8 mouse cellular contexts compared by ENCODE assay signal in the genomic region with DNA sequence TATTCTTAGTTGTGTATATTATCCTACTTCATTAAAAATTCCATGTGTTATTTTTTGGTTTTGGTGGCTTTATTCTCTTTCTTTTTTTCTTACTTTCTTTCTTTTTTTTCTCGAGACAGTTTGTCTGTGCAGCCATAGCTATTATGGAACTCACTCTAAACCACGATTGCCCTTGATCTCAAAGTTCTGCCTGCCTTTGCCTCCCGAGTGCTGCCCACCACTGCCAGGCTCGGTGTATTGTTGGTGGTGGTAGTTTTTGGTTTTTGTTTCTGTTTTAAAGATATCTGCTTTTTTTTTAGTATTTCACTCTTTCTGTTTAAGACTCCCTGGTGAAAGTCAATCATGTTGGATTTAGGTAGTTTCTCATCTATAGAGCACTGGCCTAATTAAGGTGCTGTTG. TPM values are rescaled to one million over a fixed set of nuclear protein-coding genes. Genes with fewer than 3 reads are reported as not detected.
DNase-seq lines count a peak whose midpoint lies in the region; ATAC-seq and TF ChIP-seq lines count a peak whose summit lies in the region.
"Had no signal": no experiment of that assay in that cellular context is flagged by ENCODE, and none has a peak within 500 bp of the region (broad histone marks: within the 10 kb centered on the region; RNA-seq: fewer than 3 reads in every experiment).

No protein-coding gene starts in this region.

- H3K9ac ChIP-seq in forebrain, embryonic 14.5 days (ENCODE audit: low read length): no peak overlapping the region
- H3K9ac ChIP-seq in liver, embryonic 12.5 days: peak overlapping the region; percentile 88

- no peak for ATAC-seq in forebrain, embryonic 14.5 days
- ATAC-seq in liver, embryonic 12.5 days: no peak

- 5% methylated on average over 4 of the region's 4 CpGs for WGBS in thymus, adult 2 months
- 81% methylated on average over 4 of the region's 4 CpGs for WGBS in forebrain, embryonic 14.5 days
- 45% methylated on average over 4 of the region's 4 CpGs for WGBS in liver, embryonic 12.5 days (ENCODE audit: insufficient replicate concordance)

- H3K9me3 ChIP-seq in forebrain, embryonic 14.5 days (replicated peaks; ENCODE audit: control insufficient read depth, low read length): no peaks in the 10 kb centered on the region
- H3K9me3 ChIP-seq in liver, embryonic 12.5 days (replicated peaks): no peaks in the 10 kb centered on the region

- no peaks in the 10 kb centered on the region for H3K27me3 ChIP-seq in thymus, adult 2 months (ENCODE audit: control insufficient read depth, insufficient read depth, low read length)
- 0 out of 2 replicates have a peak, but pooled peaks cover 3% of the 10 kb centered on the region for H3K27me3 ChIP-seq in forebrain, embryonic 14.5 days (replicated peaks; ENCODE audit: control insufficient read depth, insufficient read depth, low read length)
- peaks cover 16% of the 10 kb centered on the region for H3K27me3 ChIP-seq in liver, embryonic 12.5 days (replicated peaks)

- H3K4me1 ChIP-seq in thymus, adult 2 months (replicated peaks; ENCODE audit: control insufficient read depth, insufficient read depth, low read length): peaks cover 2% of the 10 kb centered on the region
- H3K4me1 ChIP-seq in forebrain, embryonic 14.5 days (ENCODE audit: control insufficient read depth, insufficient read depth, low read length): peaks cover 4% of the 10 kb centered on the region; the same call in 1 of the 2 replicates
- peaks cover 10% of the 10 kb centered on the region for H3K4me1 ChIP-seq in liver, embryonic 12.5 days

- H3K4me3 ChIP-seq in thymus, adult 2 months (ENCODE audit: control insufficient read depth, insufficient read depth, low read length): no peak overlapping the region
- H3K4me3 ChIP-seq in forebrain, embryonic 14.5 days (ENCODE audit: low read depth, low read length): peak overlapping the region; percentile 75; the same call in 1 of the 2 replicates
- H3K4me3 ChIP-seq in liver, embryonic 12.5 days: peak overlapping the region; percentile 94

- peak overlapping the region; percentile 74 for H3K4me2 ChIP-seq in forebrain, embryonic 14.5 days (ENCODE audit: low read length)
- peak overlapping the region; percentile 84 for H3K4me2 ChIP-seq in liver, embryonic 12.5 days

- no peak for TF ChIP-seq CTCF in thymus, adult 2 months (IDR thresholded peaks at IDR 0.05; ENCODE audit: borderline replicate concordance, control insufficient read depth, extremely low read depth, insufficient read depth, low read length, poor library complexity)

- H3K27ac ChIP-seq in thymus, adult 2 months (ENCODE audit: control insufficient read depth, insufficient read depth, low read length): no peak overlapping the region
- no peak overlapping the region for H3K27ac ChIP-seq in forebrain, embryonic 14.5 days (ENCODE audit: low read depth, low read length)
- H3K27ac ChIP-seq in liver, embryonic 12.5 days: no peak overlapping the region

- peak; percentile 29 for DNase-seq in thymus, postnatal 0 days (ENCODE audit: low spot score)
- DNase-seq in thymus, adult 2 months: no peak
- no peak for DNase-seq in forebrain, embryonic 14.5 days (ENCODE audit: low spot score)
- no peak for DNase-seq in layer of hippocampus, adult 11-12 months (ENCODE audit: low spot score)
- no peak for DNase-seq in kidney, adult 8-10 months
- no peak for DNase-seq in right cerebral cortex, postnatal 25 days
- DNase-seq: thymus, postnatal 36 days had no signal

- no peaks in the 10 kb centered on the region for H3K36me3 ChIP-seq in thymus, adult 2 months (ENCODE audit: control insufficient read depth, insufficient read depth, low read length)
- H3K36me3 ChIP-seq in forebrain, embryonic 14.5 days (ENCODE audit: control insufficient read depth, insufficient read depth, low read length): no peaks in the 10 kb centered on the region
- 0 out of 2 replicates have a peak, but pooled peaks cover 7% of the 10 kb centered on the region for H3K36me3 ChIP-seq in liver, embryonic 12.5 days

- no peak for TF ChIP-seq POLR2A in thymus, adult 2 months (IDR thresholded peaks at IDR 0.05; ENCODE audit: control insufficient read depth, extremely low read depth, insufficient read depth, low read length, poor library complexity)

RNA-seq across cellular contexts. Expression of a gene that starts 1.2 kb away (rescaled TPM):
- 23.0 and 27.7 TPM in 2 replicates for polyA plus RNA-seq in thymus, postnatal 0 days (2015; fragmentation: Nextera tagmentation; extraction: Ambion mirVana)
- 15.0 and 16.2 TPM in 2 replicates for polyA plus RNA-seq in thymus, adult 2 months (2012; rRNA removed)
- 27.8 and 28.8 TPM in 2 replicates for polyA plus RNA-seq in forebrain, embryonic 14.5 days (2014; fragmentation: Nextera tagmentation; extraction: Ambion mirVana)
- polyA plus RNA-seq in liver, embryonic 12.5 days (2016; fragmentation: Nextera tagmentation; extraction: Ambion mirVana): 27.7 TPM in 2 replicates

RNA-seq across cellular contexts. Expression of a gene that starts 32.2 kb away (rescaled TPM):
- polyA plus RNA-seq in thymus, postnatal 0 days (2015; fragmentation: Nextera tagmentation; extraction: Ambion mirVana): 66.1 and 66.7 TPM in 2 replicates
- 26.2 and 32.1 TPM in 2 replicates for polyA plus RNA-seq in thymus, adult 2 months (2012; rRNA removed)
- polyA plus RNA-seq in forebrain, embryonic 14.5 days (2014; fragmentation: Nextera tagmentation; extraction: Ambion mirVana): 60.3 and 63.9 TPM in 2 replicates
- 35.3 and 36.2 TPM in 2 replicates for polyA plus RNA-seq in liver, embryonic 12.5 days (2016; fragmentation: Nextera tagmentation; extraction: Ambion mirVana)
